Mouse (Mus musculus) thymus, postnatal 10 days (tissue): ENCODE measurements around the gene Bod1l.

Source experiments
- DNase-seq, 2 experiments: peaks; one replicate each; pipeline ENCODE4 v3.0.0; 2021; ENCODE audit warnings: low spot score in 2 of 2

Bod1l gene

GRCm38 (mm10) chr5:41758671-41759639, 85.2 kb downstream of the Bod1l start:
- no peak for DNase-seq

- DNase-seq: no peak
Observed at GRCm38 (mm10) chr5:41757338-41757737, 86.8 kb downstream of the Bod1l start.

GRCm38 (mm10) chr5:41756396-41756795, 87.7 kb downstream of the Bod1l start:
- no peak for DNase-seq

GRCm38 (mm10) chr5:41755373-41755960, 88.6 kb downstream of the Bod1l start:
- DNase-seq: no peak

GRCm38 (mm10) chr5:41754836-41755235, 89.3 kb downstream of the Bod1l start:
- DNase-seq: no peak

GRCm38 (mm10) chr5:41754226-41754775, 89.8 kb downstream of the Bod1l start:
- no peak for DNase-seq

GRCm38 (mm10) chr5:41752721-41753120, 91.4 kb downstream of the Bod1l start:
- no peak for DNase-seq

GRCm38 (mm10) chr5:41744898-41745780, 99.0 kb downstream of the Bod1l start:
- DNase-seq: no peak

GRCm38 (mm10) chr5:41744234-41744633, 99.9 kb downstream of the Bod1l start:
- no peak for DNase-seq

- DNase-seq: no peak
Observed at GRCm38 (mm10) chr5:41738817-41739216, 105.3 kb downstream of the Bod1l start.
